Mouse (Mus musculus) forebrain, embryonic 14.5 days (tissue): ENCODE data around the gene Insrr. TPM values are rescaled to one million over a fixed set of nuclear protein-coding genes. Genes with fewer than 3 reads are reported as not detected.

Source experiments
- ATAC-seq: fragments of 200-750 bp; cut with Nextera tagmentation; 2 replicates; pipeline ENCODE4 v1.8.0; 2017; ENCODE audit warnings: mild to moderate bottlenecking, moderate library complexity
- DNase-seq: peaks from one replicate; pipeline ENCODE4 v3.0.0-alpha.2; 2015; ENCODE audit warnings: low spot score
- H3K27ac ChIP-seq: fragments of 300-500 bp; sonication (generic); 2 replicates; pipeline ENCODE4 v1.5.1; 2014; ENCODE audit warnings: low read depth, mild to moderate bottlenecking, control low read depth, low read length, moderate library complexity
- H3K27me3 ChIP-seq: fragments of 300-500 bp; sonication (generic); replicated peaks from 2 replicates; pipeline ENCODE4 v1.6.1; 2014; ENCODE audit warnings: low read length, control low read depth, mixed read lengths; ENCODE audit not compliant: control insufficient read depth, insufficient read depth
- H3K36me3 ChIP-seq: fragments of 300-500 bp; sonication (generic); 2 replicates; pipeline ENCODE4 v1.6.1; 2014; ENCODE audit warnings: low read length, control low read depth; ENCODE audit not compliant: control insufficient read depth, insufficient read depth
- H3K4me1 ChIP-seq: fragments of 300-500 bp; sonication (generic); 2 replicates; pipeline ENCODE4 v1.6.1; 2014; ENCODE audit warnings: antibody characterized with exemption, low read length, control low read depth; ENCODE audit not compliant: control insufficient read depth, insufficient read depth
- H3K4me2 ChIP-seq: fragments of 300-500 bp; sonication (generic); 2 replicates; pipeline ENCODE4 v1.6.1; 2014; ENCODE audit warnings: mild to moderate bottlenecking, control low read depth, low read length
- H3K4me3 ChIP-seq: fragments of 300-500 bp; sonication (generic); 2 replicates; pipeline ENCODE4 v1.5.1; 2014; ENCODE audit warnings: low read depth, low read length, control low read depth
- H3K9ac ChIP-seq: fragments of 300-500 bp; sonication (generic); 2 replicates; pipeline ENCODE4 v1.6.1; 2014; ENCODE audit warnings: mild to moderate bottlenecking, low read length, control low read depth, moderate library complexity
- H3K9me3 ChIP-seq: fragments of 300-500 bp; sonication (generic); replicated peaks from 2 replicates; pipeline ENCODE4 v1.6.1; 2016; ENCODE audit warnings: low read length, control low read depth, mixed read lengths; ENCODE audit not compliant: control insufficient read depth
- WGBS: fragments of 180-500 bp; shearing (Covaris S2); extraction: QIAGEN DNeasy Blood & Tissue Kit; methylation state at CpG from one replicate; pipeline ENCODE4 v1.1.7; 2014; 5-methylcytosine and 5-hydroxymethylcytosine counted together
- polyA plus RNA-seq: library from polyadenylated mRNA; unstranded; fragments of >200 nt; fragmentation: Nextera tagmentation; extraction: Ambion mirVana; gene quantifications from 2 replicates; pipeline ENCODE4 v1.2.1, GENCODE M21; 2014

The Insrr gene
- polyA plus RNA-seq, 1 experiment from 2014 or later: 0.66 TPM

GRCm38 (mm10) chr3:87832109-87832859, 35.5 kb downstream of the Insrr start:
- Histone ChIP-seq H3K4me2 (no peak overlapping the region), H3K27ac (no peak overlapping the region), H3K4me1 (no peaks in the 10 kb centered on the region), H3K27me3 (no peaks in the 10 kb centered on the region), H3K9ac (no peak overlapping the region), H3K36me3 (no peaks in the 10 kb centered on the region), H3K9me3 (no peaks in the 10 kb centered on the region), H3K4me3 (no peak overlapping the region)
- 84% methylated on average over 7 of the region's 7 CpGs for WGBS
- DNase-seq: no peak
- ATAC-seq: no peak

GRCm38 (mm10) chr3:87833482-87833881, 36.7 kb downstream of the Insrr start:
- ATAC-seq (no peak), DNase-seq (no peak)
- WGBS: 65% methylated on average over 5 of the region's 5 CpGs
- no peaks in the 10 kb centered on the region for H3K4me1 ChIP-seq
- no peak overlapping the region for H3K27ac ChIP-seq
- no peak overlapping the region for H3K4me2 ChIP-seq
- H3K27me3 ChIP-seq: no peaks in the 10 kb centered on the region
- no peak overlapping the region for H3K4me3 ChIP-seq
- H3K36me3 ChIP-seq: no peaks in the 10 kb centered on the region
- no peak overlapping the region for H3K9ac ChIP-seq
- no peaks in the 10 kb centered on the region for H3K9me3 ChIP-seq

- WGBS: 2% methylated on average over 4 of the region's 4 CpGs
- Histone ChIP-seq H3K27ac (no peak overlapping the region), H3K4me1 (no peaks in the 10 kb centered on the region), H3K9ac (0 out of 2 replicates have a peak overlapping the region, but pooled peaks have one; percentile 17), H3K4me2 (no peak overlapping the region), H3K27me3 (no peaks in the 10 kb centered on the region), H3K36me3 (no peaks in the 10 kb centered on the region), H3K4me3 (no peak overlapping the region), H3K9me3 (no peaks in the 10 kb centered on the region)
- 0 out of 2 replicates have a peak, but pooled peaks have one; percentile 32 for ATAC-seq
- peak; percentile 83 for DNase-seq
Measured at GRCm38 (mm10) chr3:87838622-87839021, 41.9 kb downstream of the Insrr start.

GRCm38 (mm10) chr3:87840858-87841257, 44.1 kb downstream of the Insrr start:
- no peak overlapping the region for H3K4me3 ChIP-seq
- H3K27ac ChIP-seq: no peak overlapping the region
- H3K4me1 ChIP-seq: no peaks in the 10 kb centered on the region
- H3K4me2 ChIP-seq: no peak overlapping the region
- no peak for DNase-seq
- H3K36me3 ChIP-seq: no peaks in the 10 kb centered on the region
- no peak overlapping the region for H3K9ac ChIP-seq
- no peaks in the 10 kb centered on the region for H3K27me3 ChIP-seq
- no peaks in the 10 kb centered on the region for H3K9me3 ChIP-seq
- ATAC-seq: no peak

GRCm38 (mm10) chr3:87844981-87845380, 48.2 kb downstream of the Insrr start:
- ATAC-seq (no peak), DNase-seq (no peak)
- no peaks in the 10 kb centered on the region for H3K4me1 ChIP-seq
- no peaks in the 10 kb centered on the region for H3K27me3 ChIP-seq
- H3K36me3 ChIP-seq: no peaks in the 10 kb centered on the region
- H3K9me3 ChIP-seq: no peaks in the 10 kb centered on the region
- WGBS: 83% methylated on average over 4 of the region's 4 CpGs
- no peak overlapping the region for H3K4me3 ChIP-seq
- H3K4me2 ChIP-seq: no peak overlapping the region
- H3K27ac ChIP-seq: no peak overlapping the region
- H3K9ac ChIP-seq: no peak overlapping the region

- ATAC-seq: no peak
- Histone ChIP-seq H3K9ac (no peak overlapping the region), H3K4me3 (no peak overlapping the region), H3K4me2 (no peak overlapping the region), H3K4me1 (no peaks in the 10 kb centered on the region), H3K36me3 (no peaks in the 10 kb centered on the region), H3K9me3 (no peaks in the 10 kb centered on the region), H3K27me3 (no peaks in the 10 kb centered on the region), H3K27ac (no peak overlapping the region)
- 64% methylated on average over 4 of the region's 4 CpGs for WGBS
- DNase-seq: no peak
Measured at GRCm38 (mm10) chr3:87846186-87846585, 49.4 kb downstream of the Insrr start.

GRCm38 (mm10) chr3:87846650-87847110, 49.9 kb downstream of the Insrr start, which contains the start of gene Sh2d2a:
Gene Sh2d2a (plus strand): TSS chr3:87846755.
- Histone ChIP-seq H3K4me1 (no peaks in the 10 kb centered on the region), H3K36me3 (no peaks in the 10 kb centered on the region), H3K4me3 (no peak within 1 kb of the TSS), H3K9me3 (no peaks in the 10 kb centered on the region), H3K27ac (no peak within 1 kb of the TSS), H3K9ac (no peak within 1 kb of the TSS), H3K27me3 (no peaks in the 10 kb centered on the region), H3K4me2 (no peak within 1 kb of the TSS)
- WGBS: 88% methylated on average over 7 of the region's 7 CpGs
- no peak for DNase-seq
- ATAC-seq: no peak

- no peak overlapping the region for H3K9ac ChIP-seq
- no peak overlapping the region for H3K4me2 ChIP-seq
- no peaks in the 10 kb centered on the region for H3K4me1 ChIP-seq
- H3K9me3 ChIP-seq: no peaks in the 10 kb centered on the region
- WGBS: 83% methylated on average over 5 of the region's 5 CpGs
- no peak overlapping the region for H3K27ac ChIP-seq
- H3K36me3 ChIP-seq: no peaks in the 10 kb centered on the region
- ATAC-seq (no peak), DNase-seq (no peak)
- no peaks in the 10 kb centered on the region for H3K27me3 ChIP-seq
- H3K4me3 ChIP-seq: no peak overlapping the region
Measured at GRCm38 (mm10) chr3:87847680-87848079, 50.9 kb downstream of the Insrr start.

- 83% methylated on average over 14 of the region's 14 CpGs for WGBS
- Histone ChIP-seq H3K4me1 (no peaks in the 10 kb centered on the region), H3K27ac (no peak overlapping the region), H3K4me2 (no peak overlapping the region), H3K9me3 (no peaks in the 10 kb centered on the region), H3K9ac (no peak overlapping the region), H3K27me3 (no peaks in the 10 kb centered on the region), H3K36me3 (no peaks in the 10 kb centered on the region), H3K4me3 (no peak overlapping the region)
- no peak for ATAC-seq
- no peak for DNase-seq
Measured at GRCm38 (mm10) chr3:87849117-87849516, 52.4 kb downstream of the Insrr start.
